Mouse (Mus musculus) MEL (cell line): ENCODE results near the gene Prss34. TPM values are rescaled to one million over a fixed set of nuclear protein-coding genes. Genes with fewer than 3 reads are reported as not detected.

Source experiments
- DNase-seq: peaks from one replicate; pipeline ENCODE4 v3.0.0; 2011; ENCODE audit warnings: low read depth, low spot score
- H3K27ac ChIP-seq: 2 replicates; pipeline ENCODE4 v1.5.1; 2012; ENCODE audit warnings: low read depth, mild to moderate bottlenecking, control low read depth, low read length, moderate library complexity; ENCODE audit not compliant: control insufficient read depth
- H3K27me3 ChIP-seq, 2 experiments: fragments of 150-350 bp in 1 of 2; sonication (generic) in 1 of 2; 2 replicates each; pipeline ENCODE4 v1.6.1; 2012; ENCODE audit warnings: low read length in 2 of 2, mild to moderate bottlenecking in 2 of 2, improper control_type of control experiment in 1 of 2, moderate library complexity in 1 of 2; ENCODE audit not compliant: insufficient read depth in 2 of 2, control insufficient read depth in 1 of 2
- H3K36me3 ChIP-seq, 2 experiments: 2 replicates each; pipeline ENCODE4 v1.6.1; 2012 to 2014; ENCODE audit warnings: low read length in 2 of 2, improper control_type of control experiment in 1 of 2, inconsistent platforms in 1 of 2, mild to moderate bottlenecking in 1 of 2; ENCODE audit not compliant: insufficient read depth in 2 of 2, control insufficient read depth in 1 of 2
- H3K4me1 ChIP-seq, 2 experiments: fragments of 150-350 bp in 1 of 2; sonication (generic) in 1 of 2; 2 replicates each; pipeline ENCODE4 v1.6.1; 2012; ENCODE audit warnings: low read length in 2 of 2, improper control_type of control experiment in 1 of 2, mild to moderate bottlenecking in 1 of 2; ENCODE audit not compliant: insufficient read depth in 2 of 2, control insufficient read depth in 1 of 2
- H3K4me3 ChIP-seq, 2 experiments: fragments of 150-350 bp in 1 of 2; sonication (generic) in 1 of 2; 2 replicates each; pipeline ENCODE4 v1.5.1; 2012; ENCODE audit warnings: low read depth in 2 of 2, low read length in 2 of 2, mild to moderate bottlenecking in 2 of 2, moderate library complexity in 2 of 2, control low read depth in 1 of 2, improper control_type of control experiment in 1 of 2; ENCODE audit not compliant: control insufficient read depth in 1 of 2, insufficient read depth in 1 of 2
- H3K79me2 ChIP-seq: 2 replicates; pipeline ENCODE4 v1.6.1; 2012; ENCODE audit warnings: mild to moderate bottlenecking, low read length, moderate library complexity; ENCODE audit not compliant: control insufficient read depth, poor library complexity, insufficient read depth
- H3K9ac ChIP-seq: 2 replicates; pipeline ENCODE4 v1.6.1; 2012; ENCODE audit warnings: low read depth, mild to moderate bottlenecking, control low read depth, low read length, moderate library complexity; ENCODE audit not compliant: control insufficient read depth, poor library complexity, severe bottlenecking
- H3K9me3 ChIP-seq: fragments of 150-350 bp; sonication (generic); replicated peaks from 2 replicates; pipeline ENCODE4 v1.6.1; 2012; ENCODE audit warnings: mild to moderate bottlenecking, low read length, improper control_type of control experiment, moderate library complexity; ENCODE audit not compliant: insufficient read depth
- BHLHE40 ChIP-seq: IDR thresholded peaks from 2 replicates; pipeline ENCODE4 v1.6.1; 2012; ENCODE audit warnings: low read depth, mild to moderate bottlenecking, inconsistent platforms, low read length, improper control_type of control experiment, borderline replicate concordance
- CHD1 ChIP-seq: IDR thresholded peaks from 2 replicates; pipeline ENCODE4 v1.6.1; 2012; ENCODE audit warnings: low read depth, mild to moderate bottlenecking, inconsistent platforms, low read length, improper control_type of control experiment
- CHD2 ChIP-seq: IDR thresholded peaks from 2 replicates; pipeline ENCODE4 v1.6.1; 2011; ENCODE audit warnings: low read length, improper control_type of control experiment
- CTCF ChIP-seq, 3 experiments: IDR thresholded peaks in 2 of 3; conservative IDR thresholded peaks in 1 of 3; 2 replicates each; pipeline ENCODE4 v1.5.1; 2011 to 2012; ENCODE audit warnings: low read length in 3 of 3, low read depth in 2 of 3, mild to moderate bottlenecking in 2 of 3, improper control_type of control experiment in 1 of 3, inconsistent platforms in 1 of 3, mixed read lengths in 1 of 3, moderate library complexity in 1 of 3; ENCODE audit not compliant: control insufficient read depth in 1 of 3, insufficient read depth in 1 of 3, poor library complexity in 1 of 3, severe bottlenecking in 1 of 3
- E2F4 ChIP-seq: IDR thresholded peaks from 2 replicates; pipeline ENCODE4 v1.6.1; 2011; ENCODE audit warnings: low read depth, low read length, improper control_type of control experiment, borderline replicate concordance
- EP300 ChIP-seq, 2 experiments: IDR thresholded peaks; 2 replicates each; pipeline ENCODE4 v1.6.1; 2011; ENCODE audit warnings: improper control_type of control experiment in 2 of 2, low read length in 2 of 2, low read depth in 1 of 2, mild to moderate bottlenecking in 1 of 2
- ETS1 ChIP-seq: IDR thresholded peaks from 2 replicates; pipeline ENCODE4 v1.6.1; 2012; ENCODE audit warnings: low read depth, mild to moderate bottlenecking, inconsistent platforms, low read length, improper control_type of control experiment, moderate library complexity
- GABPA ChIP-seq: IDR thresholded peaks from 2 replicates; pipeline ENCODE4 v1.6.1; 2012; ENCODE audit warnings: low read depth, mild to moderate bottlenecking, inconsistent platforms, low read length, improper control_type of control experiment, moderate library complexity
- KAT2A ChIP-seq: conservative IDR thresholded peaks from 2 replicates; pipeline ENCODE4 v1.6.1; 2012; ENCODE audit warnings: low read depth, low read length, improper control_type of control experiment, inconsistent platforms
- MAFK ChIP-seq: IDR thresholded peaks from 2 replicates; pipeline ENCODE4 v1.6.1; 2011; ENCODE audit warnings: low read depth, mild to moderate bottlenecking, low read length, improper control_type of control experiment, borderline replicate concordance
- MAX ChIP-seq: IDR thresholded peaks from 2 replicates; pipeline ENCODE4 v1.6.1; 2011; ENCODE audit warnings: low read length, improper control_type of control experiment
- MXI1 ChIP-seq: IDR thresholded peaks from 2 replicates; pipeline ENCODE4 v1.6.1; 2011; ENCODE audit warnings: mild to moderate bottlenecking, low read depth, low read length, improper control_type of control experiment
- MYC ChIP-seq: IDR thresholded peaks from 2 replicates; pipeline ENCODE4 v1.6.1; 2011; ENCODE audit warnings: low read depth, mild to moderate bottlenecking, low read length, improper control_type of control experiment, moderate library complexity
- NELFE ChIP-seq: IDR thresholded peaks from 2 replicates; pipeline ENCODE4 v1.6.1; 2011; ENCODE audit warnings: low read depth, low read length, improper control_type of control experiment
- NRF1 ChIP-seq: IDR thresholded peaks from 2 replicates; pipeline ENCODE4 v1.6.1; 2014; ENCODE audit warnings: low read depth, mild to moderate bottlenecking, inconsistent platforms, low read length, improper control_type of control experiment, moderate library complexity; ENCODE audit not compliant: poor library complexity, insufficient read depth, severe bottlenecking
- POLR2A ChIP-seq, 2 experiments: IDR thresholded peaks; 2 replicates each; pipeline ENCODE4 v1.6.1; 2011 to 2012; ENCODE audit warnings: low read length in 2 of 2, mild to moderate bottlenecking in 2 of 2, control low read depth in 1 of 2, improper control_type of control experiment in 1 of 2, low read depth in 1 of 2, moderate library complexity in 1 of 2; ENCODE audit not compliant: control insufficient read depth in 1 of 2, insufficient read depth in 1 of 2, poor library complexity in 1 of 2
- POLR2AphosphoS2 ChIP-seq: IDR thresholded peaks from 2 replicates; pipeline ENCODE4 v1.6.1; 2011; ENCODE audit warnings: low read length, improper control_type of control experiment
- POLR2AphosphoS5 ChIP-seq: IDR thresholded peaks from 2 replicates; pipeline ENCODE4 v1.6.1; 2012; ENCODE audit warnings: low read depth, borderline replicate concordance, mild to moderate bottlenecking, inconsistent platforms, low read length, moderate library complexity, mixed read lengths
- RAD21 ChIP-seq: IDR thresholded peaks from 2 replicates; pipeline ENCODE4 v1.6.1; 2011; ENCODE audit warnings: mild to moderate bottlenecking, low read depth, low read length, improper control_type of control experiment
- RCOR1 ChIP-seq: IDR thresholded peaks from 2 replicates; pipeline ENCODE4 v1.6.1; 2012; ENCODE audit warnings: low read depth, mild to moderate bottlenecking, inconsistent platforms, low read length, improper control_type of control experiment
- SMC3 ChIP-seq: IDR thresholded peaks from 2 replicates; pipeline ENCODE4 v1.6.1; 2011; ENCODE audit warnings: low read depth, low read length, improper control_type of control experiment
- TAL1 ChIP-seq: IDR thresholded peaks from 2 replicates; pipeline ENCODE4 v1.6.1; 2012; ENCODE audit warnings: mild to moderate bottlenecking, inconsistent platforms, low read length, moderate library complexity, mixed read lengths
- TBP ChIP-seq: IDR thresholded peaks from 2 replicates; pipeline ENCODE4 v1.8.0; 2011; ENCODE audit warnings: low read depth, low read length, improper control_type of control experiment
- TCF12 ChIP-seq: IDR thresholded peaks from 2 replicates; pipeline ENCODE4 v1.6.1; 2014; ENCODE audit warnings: low read depth, mild to moderate bottlenecking, inconsistent platforms, low read length, improper control_type of control experiment, moderate library complexity
- USF1 ChIP-seq: IDR thresholded peaks from 2 replicates; pipeline ENCODE4 v1.6.1; 2014; ENCODE audit warnings: low read depth, mild to moderate bottlenecking, inconsistent platforms, low read length, improper control_type of control experiment, moderate library complexity
- USF2 ChIP-seq, 2 experiments: IDR thresholded peaks; 2 replicates each; pipeline ENCODE4 v1.6.1; 2011 to 2012; ENCODE audit warnings: improper control_type of control experiment in 2 of 2, low read length in 2 of 2, borderline replicate concordance in 1 of 2, inconsistent platforms in 1 of 2, low read depth in 1 of 2, mild to moderate bottlenecking in 1 of 2; ENCODE audit not compliant: insufficient read depth in 1 of 2
- ZC3H11A ChIP-seq: IDR thresholded peaks from 2 replicates; pipeline ENCODE4 v1.6.1; 2012; ENCODE audit warnings: low read depth, mild to moderate bottlenecking, inconsistent platforms, low read length, improper control_type of control experiment
- ZKSCAN1 ChIP-seq: IDR thresholded peaks from 2 replicates; pipeline ENCODE4 v1.6.1; 2012; ENCODE audit warnings: low read depth, mild to moderate bottlenecking, inconsistent platforms, low read length, improper control_type of control experiment, moderate library complexity
- ZMIZ1 ChIP-seq: IDR thresholded peaks from 2 replicates; pipeline ENCODE4 v1.6.1; 2012; ENCODE audit warnings: low read depth, mild to moderate bottlenecking, inconsistent platforms, low read length, improper control_type of control experiment, moderate library complexity
- ZNF384 ChIP-seq: IDR thresholded peaks from 2 replicates; pipeline ENCODE4 v1.6.1; 2012; ENCODE audit warnings: low read depth, mild to moderate bottlenecking, inconsistent platforms, low read length, improper control_type of control experiment
- polyA plus RNA-seq, 2 experiments: library from polyadenylated mRNA; stranded (reverse) in 1 of 2; unstranded in 1 of 2; fragments of >175 nt in 1 of 2; fragments of >200 nt in 1 of 2; gene quantifications; 2 replicates each; pipeline versions ENCODE4 v1.2.1 to v1.2.4; 2012; ENCODE audit warnings: low replicate concordance in 2 of 2, low read depth in 1 of 2; ENCODE audit not compliant: insufficient read length in 2 of 2, insufficient read depth in 1 of 2, missing spikeins in 1 of 2
- total RNA-seq: library from RNA; depleted of rRNA; stranded (reverse); fragments of 300-350 nt; gene quantifications from 2 replicates; pipeline ENCODE4 v1.2.3, GENCODE M21; 2012

Prss34 gene
- total and polyA plus RNA-seq, 3 experiments, result not detected

GRCm38 (mm10) chr17:25272951-25273705, 25.1 kb upstream of the Prss34 start (continued):
- no peak for TF ChIP-seq CHD2
- TF ChIP-seq POLR2AphosphoS5, result no peak
- no peak for TF ChIP-seq MAFK
- TF ChIP-seq TAL1, result no peak
- TF ChIP-seq POLR2A (IDR thresholded peaks at IDR 0.05; ENCODE audit: control insufficient read depth in 1 of 2, insufficient read depth in 1 of 2, low read depth in 1 of 2, low read length in 2 of 2, poor library complexity in 1 of 2), result peak; percentile 64 to 68; a peak in 3 of 4 replicates
- no peak for TF ChIP-seq GABPA
- TF ChIP-seq ZMIZ1, result peak; percentile 65; the same call in 1 of the 2 replicates
- TF ChIP-seq USF1, result no peak
- TF ChIP-seq MYC, result no peak
- TF ChIP-seq RAD21, result no peak
- TF ChIP-seq ZKSCAN1, result no peak

GRCm38 (mm10) chr17:25273706-25274501, 24.3 kb upstream of the Prss34 start:
- H3K27me3 ChIP-seq, result no peaks in the 10 kb centered on the region
- H3K4me3 ChIP-seq, result peak overlapping the region; percentile 81 to 91
- H3K27ac ChIP-seq, result peak overlapping the region; percentile 96
- peaks cover 9 to 32% of the 10 kb centered on the region in 2 experiments for H3K4me1 ChIP-seq
- peak overlapping the region; percentile 95 for H3K9ac ChIP-seq
- H3K36me3 ChIP-seq, result peaks cover 9 to 18% of the 10 kb centered on the region in 2 experiments
- no peaks in the 10 kb centered on the region for H3K9me3 ChIP-seq
- peaks cover 45% of the 10 kb centered on the region for H3K79me2 ChIP-seq
- DNase-seq, result peak; percentile 99
- TF ChIP-seq E2F4 (no peak), GABPA (peak; percentile 95; the same call in 1 of the 2 replicates), POLR2A (IDR thresholded peaks at IDR 0.05; ENCODE audit: control insufficient read depth in 1 of 2, insufficient read depth in 1 of 2, low read depth in 1 of 2, low read length in 2 of 2, poor library complexity in 1 of 2) (peak in 1 of 2 experiments; percentile 57; a peak in 1 of 4 replicates), CTCF (IDR thresholded peaks at IDR 0.05 in 2 of 3, conservative IDR thresholded peaks at IDR 0.05 in 1 of 3; ENCODE audit: control insufficient read depth in 1 of 3, insufficient read depth in 1 of 3, low read depth in 2 of 3, low read length in 3 of 3, poor library complexity in 1 of 3, severe bottlenecking in 1 of 3) (peak; percentile 45 to 69 (median 63)), ZC3H11A (no peak), MYC (peak; percentile 91), CHD2 (peak; percentile 91), ZKSCAN1 (no peak), NRF1 (0 out of 2 replicates have a peak, but pooled peaks have one; percentile 24), ZNF384 (peak; percentile 99), EP300 (IDR thresholded peaks at IDR 0.05; ENCODE audit: low read depth in 1 of 2, low read length in 2 of 2) (no peak; a peak in 2 of 4 replicates), RAD21 (peak; percentile 2; the same call in 1 of the 2 replicates), USF1 (peak; percentile 75), USF2 (IDR thresholded peaks at IDR 0.05; ENCODE audit: borderline replicate concordance in 1 of 2, insufficient read depth in 1 of 2, low read depth in 1 of 2, low read length in 2 of 2) (no peak), NELFE (no peak; the same call in 1 of the 2 replicates), BHLHE40 (peak; percentile 97), RCOR1 (no peak), TAL1 (no peak), TCF12 (peak; percentile 41; the same call in 1 of the 2 replicates), KAT2A (peak; percentile 54), MAX (peak; percentile 86), TBP (peak; percentile 23; the same call in 1 of the 2 replicates), SMC3 (peak; percentile 36), ETS1 (peak; percentile 32), POLR2AphosphoS2 (no peak), MXI1 (peak; percentile 83), CHD1 (no peak)
